Mouse (Mus musculus) layer of hippocampus, postnatal 36 days (tissue): Measurements from ENCODE around the gene Slc35e3. TPM values are rescaled to one million over a fixed set of nuclear protein-coding genes. Genes with fewer than 3 reads are reported as not detected.

Experiments
- total RNA-seq, 2 experiments: library from RNA; stranded (reverse); gene quantifications; 2 replicates each; pipeline ENCODE4 v1.2.3; 2021

Gene Slc35e3
- total RNA-seq, 2 experiments from 2014 or later: 31.2 to 33.7 TPM

Other genes with a start within 250 kb of the Slc35e3 start
- gene Cpm, start 116.9 kb downstream of the Slc35e3 start, total RNA-seq: 1 to 10 TPM; 9.1 to 9.4 TPM
- 10 to 100 TPM; 59.2 to 71.3 TPM for gene Mdm2, start 35.6 kb downstream of the Slc35e3 start, total RNA-seq
- 10 to 100 TPM; 15.8 to 20.7 TPM for gene Nup107, start 46.3 kb upstream of the Slc35e3 start, total RNA-seq
- gene Rap1b, start 99.7 kb upstream of the Slc35e3 start, total RNA-seq: 10 to 100 TPM; 64.4 to 66.1 TPM